Mouse (Mus musculus) forebrain, embryonic 10.5 days (tissue): ENCODE measurements around the gene Kpna7. TPM values are rescaled to one million over a fixed set of nuclear protein-coding genes. Genes with fewer than 3 reads are reported as not detected.

Experiments used
- DNase-seq: peaks from one replicate; pipeline ENCODE4 v3.0.0-alpha.2; 2017; ENCODE audit warnings: low spot score; ENCODE audit errors: extremely low spot score
- H3K27ac ChIP-seq: fragments of 300-500 bp; sonication (generic); 2 replicates; pipeline ENCODE4 v1.5.1; 2016; ENCODE audit warnings: mild to moderate bottlenecking
- H3K27me3 ChIP-seq: fragments of 300-500 bp; sonication (generic); 2 replicates; pipeline ENCODE4 v1.6.1; 2016; ENCODE audit warnings: mild to moderate bottlenecking; ENCODE audit not compliant: poor library complexity, severe bottlenecking
- H3K36me3 ChIP-seq: fragments of 300-500 bp; sonication (generic); replicated peaks from 2 replicates; pipeline ENCODE4 v1.6.1; 2016; ENCODE audit warnings: mild to moderate bottlenecking, moderate library complexity
- H3K4me1 ChIP-seq: fragments of 300-500 bp; sonication (generic); 2 replicates; pipeline ENCODE4 v1.6.1; 2016
- H3K4me3 ChIP-seq: fragments of 300-500 bp; sonication (generic); 2 replicates; pipeline ENCODE4 v1.5.1; 2016; ENCODE audit warnings: mild to moderate bottlenecking, moderate library complexity
- H3K9me3 ChIP-seq: fragments of 300-500 bp; sonication (generic); 2 replicates; pipeline ENCODE4 v1.6.1; 2016; ENCODE audit warnings: mild to moderate bottlenecking, moderate library complexity
- WGBS: fragments of 180-500 bp; shearing (Covaris S2); methylation state at CpG from one replicate; pipeline ENCODE4 v1.1.7; 2016; 5-methylcytosine and 5-hydroxymethylcytosine counted together
- polyA plus RNA-seq: library from polyadenylated mRNA; unstranded; fragments of >200 nt; fragmentation: Nextera tagmentation; extraction: Ambion mirVana; gene quantifications from 2 replicates; pipeline ENCODE4 v1.2.1, GENCODE M21; 2016

The Kpna7 gene
- polyA plus RNA-seq, 1 experiment from 2014 or later, result not detected

GRCm38 (mm10) chr5:144965639-144966351, 118.0 kb downstream of the Kpna7 start, which contains the start of gene Smurf1:
Gene Smurf1, minus strand, starts transcription at chr5:144965847.
- Histone ChIP-seq H3K4me1 (peaks cover 29% of the 10 kb centered on the region), H3K36me3 (0 out of 2 replicates have a peak, but pooled peaks cover 5% of the 10 kb centered on the region), H3K27me3 (peaks cover 18% of the 10 kb centered on the region), H3K27ac (peak within 1 kb of the TSS; percentile 95), H3K4me3 (peak within 1 kb of the TSS; percentile 87), H3K9me3 (no peaks in the 10 kb centered on the region)
- WGBS, result 2% methylated on average over 89 of the region's 89 CpGs
- peak; percentile 91 for DNase-seq

GRCm38 (mm10) chr5:144964872-144965638, 118.8 kb downstream of the Kpna7 start:
- H3K27me3 ChIP-seq, result peaks cover 18% of the 10 kb centered on the region
- DNase-seq, result peak; percentile 93
- peak overlapping the region; percentile 87 for H3K4me3 ChIP-seq
- 0 out of 2 replicates have a peak, but pooled peaks cover 5% of the 10 kb centered on the region for H3K36me3 ChIP-seq
- no peaks in the 10 kb centered on the region for H3K9me3 ChIP-seq
- peak overlapping the region; percentile 95 for H3K27ac ChIP-seq
- WGBS, result 1% methylated on average over 32 of the region's 56 CpGs
- H3K4me1 ChIP-seq, result peaks cover 32% of the 10 kb centered on the region

GRCm38 (mm10) chr5:144964465-144964864, 119.4 kb downstream of the Kpna7 start:
- Histone ChIP-seq H3K36me3 (0 out of 2 replicates have a peak, but pooled peaks cover 5% of the 10 kb centered on the region), H3K4me1 (peaks cover 33% of the 10 kb centered on the region), H3K27ac (peak overlapping the region; percentile 95), H3K9me3 (no peaks in the 10 kb centered on the region), H3K4me3 (peak overlapping the region; percentile 87), H3K27me3 (peaks cover 18% of the 10 kb centered on the region)
- peak; percentile 23 for DNase-seq
- WGBS, result 15% methylated on average over 7 of the region's 8 CpGs

GRCm38 (mm10) chr5:144963817-144964261, 120.0 kb downstream of the Kpna7 start:
- WGBS, result 5% methylated on average over 13 of the region's 13 CpGs
- H3K9me3 ChIP-seq, result no peaks in the 10 kb centered on the region
- H3K27me3 ChIP-seq, result peaks cover 18% of the 10 kb centered on the region
- H3K4me1 ChIP-seq, result peaks cover 39% of the 10 kb centered on the region
- H3K36me3 ChIP-seq, result 0 out of 2 replicates have a peak, but pooled peaks cover 5% of the 10 kb centered on the region
- DNase-seq, result peak; percentile 50
- H3K27ac ChIP-seq, result peak overlapping the region; percentile 44; the same call in 1 of the 2 replicates
- peak overlapping the region; percentile 87 for H3K4me3 ChIP-seq

GRCm38 (mm10) chr5:144963401-144963800, 120.4 kb downstream of the Kpna7 start:
- no peak for DNase-seq
- peak overlapping the region; percentile 87 for H3K4me3 ChIP-seq
- H3K27me3 ChIP-seq, result peaks cover 18% of the 10 kb centered on the region
- no peaks in the 10 kb centered on the region for H3K9me3 ChIP-seq
- H3K27ac ChIP-seq, result peak overlapping the region; percentile 44; the same call in 1 of the 2 replicates
- H3K4me1 ChIP-seq, result peaks cover 43% of the 10 kb centered on the region
- 0 out of 2 replicates have a peak, but pooled peaks cover 5% of the 10 kb centered on the region for H3K36me3 ChIP-seq
- WGBS, result 61% methylated on average over 3 of the region's 3 CpGs

GRCm38 (mm10) chr5:144958271-144958670, 125.6 kb downstream of the Kpna7 start:
- Histone ChIP-seq H3K9me3 (no peaks in the 10 kb centered on the region), H3K4me3 (no peak overlapping the region), H3K36me3 (0 out of 2 replicates have a peak, but pooled peaks cover under 1% of the 10 kb centered on the region), H3K27ac (no peak overlapping the region), H3K27me3 (no peaks in the 10 kb centered on the region), H3K4me1 (peaks cover 18% of the 10 kb centered on the region)
- DNase-seq, result no peak
- 91% methylated on average over 9 of the region's 9 CpGs for WGBS

- Histone ChIP-seq H3K36me3 (no peaks in the 10 kb centered on the region), H3K27ac (no peak overlapping the region), H3K27me3 (no peaks in the 10 kb centered on the region), H3K4me3 (no peak overlapping the region), H3K4me1 (peaks cover 16% of the 10 kb centered on the region), H3K9me3 (no peaks in the 10 kb centered on the region)
- WGBS, result 91% methylated on average over 7 of the region's 7 CpGs
- DNase-seq, result no peak
These were observed 129.4 kb downstream of the Kpna7 start for GRCm38 (mm10) chr5:144954432-144954831.

- H3K4me3 ChIP-seq, result no peak overlapping the region
- no peaks in the 10 kb centered on the region for H3K27me3 ChIP-seq
- no peaks in the 10 kb centered on the region for H3K9me3 ChIP-seq
- no peaks in the 10 kb centered on the region for H3K36me3 ChIP-seq
- 87% methylated on average over 2 of the region's 2 CpGs for WGBS
- peaks cover 4% of the 10 kb centered on the region; the same call in 1 of the 2 replicates for H3K4me1 ChIP-seq
- DNase-seq, result no peak
- no peak overlapping the region for H3K27ac ChIP-seq
These were observed 131.2 kb downstream of the Kpna7 start for GRCm38 (mm10) chr5:144952592-144952991.

GRCm38 (mm10) chr5:144950428-144951051, 133.3 kb downstream of the Kpna7 start:
- Histone ChIP-seq H3K9me3 (no peaks in the 10 kb centered on the region), H3K27ac (no peak overlapping the region), H3K27me3 (no peaks in the 10 kb centered on the region), H3K4me3 (no peak overlapping the region), H3K36me3 (no peaks in the 10 kb centered on the region), H3K4me1 (peaks cover 4% of the 10 kb centered on the region; the same call in 1 of the 2 replicates)
- DNase-seq, result no peak
- WGBS, result 92% methylated on average over 5 of the region's 5 CpGs

- no peak overlapping the region for H3K4me3 ChIP-seq
- H3K27ac ChIP-seq, result no peak overlapping the region
- peaks cover 4% of the 10 kb centered on the region; the same call in 1 of the 2 replicates for H3K4me1 ChIP-seq
- no peaks in the 10 kb centered on the region for H3K9me3 ChIP-seq
- no peaks in the 10 kb centered on the region for H3K36me3 ChIP-seq
- no peak for DNase-seq
- no peaks in the 10 kb centered on the region for H3K27me3 ChIP-seq
- 91% methylated on average over 4 of the region's 4 CpGs for WGBS
These were observed 134.0 kb downstream of the Kpna7 start for GRCm38 (mm10) chr5:144949856-144950255.

GRCm38 (mm10) chr5:144948422-144948821, 135.4 kb downstream of the Kpna7 start:
- H3K27ac ChIP-seq, result no peak overlapping the region
- peaks cover 4% of the 10 kb centered on the region; the same call in 1 of the 2 replicates for H3K4me1 ChIP-seq
- no peaks in the 10 kb centered on the region for H3K27me3 ChIP-seq
- no peaks in the 10 kb centered on the region for H3K36me3 ChIP-seq
- 88% methylated on average over 11 of the region's 11 CpGs for WGBS
- H3K4me3 ChIP-seq, result no peak overlapping the region
- H3K9me3 ChIP-seq, result no peaks in the 10 kb centered on the region
- DNase-seq, result no peak

- Histone ChIP-seq H3K27me3 (no peaks in the 10 kb centered on the region), H3K4me3 (no peak overlapping the region), H3K9me3 (no peaks in the 10 kb centered on the region), H3K4me1 (peaks cover 4% of the 10 kb centered on the region; the same call in 1 of the 2 replicates), H3K36me3 (no peaks in the 10 kb centered on the region), H3K27ac (no peak overlapping the region)
- DNase-seq, result no peak
- WGBS, result 83% methylated on average over 1 of the region's 1 CpGs
These were observed 135.8 kb downstream of the Kpna7 start for GRCm38 (mm10) chr5:144948002-144948401.
